Mouse (Mus musculus): ENCODE data around the gene Tmem144. TPM values are rescaled to one million over a fixed set of nuclear protein-coding genes. Genes with fewer than 3 reads are reported as not detected.

Gene Tmem144
- polyA plus RNA-seq, 1 experiment from 2014 or later, result 3.8 TPM

DNA sequence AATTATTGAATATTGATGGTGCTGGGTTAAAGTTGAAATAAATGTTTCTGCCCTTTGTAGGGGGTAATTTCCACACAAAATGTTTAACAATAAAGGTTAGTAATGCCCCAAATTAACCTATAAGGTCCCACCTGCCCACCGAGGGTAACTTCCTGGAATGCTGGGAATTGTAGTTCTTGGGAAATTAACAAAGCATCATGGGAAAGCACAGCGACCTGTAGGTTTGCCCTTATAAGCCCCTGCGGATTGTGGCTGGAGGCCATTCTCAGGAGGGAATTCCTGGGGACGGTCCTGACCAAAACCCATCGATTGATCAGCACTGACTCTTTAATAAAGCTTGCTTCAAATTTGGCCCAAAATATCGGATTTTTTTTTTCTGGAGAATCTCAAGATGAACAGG is 1.9 kb downstream of the Tmem144 start:
- Histone ChIP-seq H3K27me3 (ENCODE audit: control insufficient read depth, insufficient read depth, low read length) (no peaks in the 10 kb centered on the region), H3K4me1 (ENCODE audit: control insufficient read depth, insufficient read depth, low read length) (no peaks in the 10 kb centered on the region), H3K36me3 (ENCODE audit: control insufficient read depth, insufficient read depth, low read length) (no peaks in the 10 kb centered on the region), H3K9me3 (ENCODE audit: control insufficient read depth, low read depth, low read length) (no peaks in the 10 kb centered on the region), H3K4me2 (replicated peaks; ENCODE audit: low read depth, low read length) (no peak overlapping the region), H3K4me3 (ENCODE audit: low read depth, low read length) (no peak overlapping the region), H3K9ac (replicated peaks; ENCODE audit: low read depth, low read length) (no peak overlapping the region), H3K27ac (ENCODE audit: low read length) (no peak overlapping the region)
- no peak for ATAC-seq (ENCODE audit: insufficient number of reproducible peaks, insufficient read depth, low FRiP score, low read depth)
- WGBS, result 42% methylated on average over 6 of the region's 6 CpGs

DNA sequence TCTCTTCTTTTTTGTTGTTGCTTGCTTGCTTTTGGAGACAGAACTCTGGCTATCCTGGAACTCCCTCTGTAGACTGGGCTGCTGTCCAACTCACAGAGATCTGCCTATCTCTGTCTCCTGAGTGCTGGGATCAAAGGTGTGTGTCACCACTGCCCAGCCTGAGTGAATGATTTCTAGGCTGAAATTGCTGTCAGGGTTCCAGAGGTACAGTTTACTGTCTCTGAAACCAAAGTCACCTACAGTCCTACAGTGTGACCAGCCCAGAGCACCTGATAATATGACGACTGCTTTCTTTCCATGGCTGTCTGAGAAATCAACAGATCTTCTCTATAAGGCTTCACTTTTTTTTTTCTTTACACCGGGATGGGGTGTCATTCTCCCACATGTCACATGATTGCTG is 3.0 kb downstream of the Tmem144 start:
- Histone ChIP-seq H3K27me3 (ENCODE audit: control insufficient read depth, insufficient read depth, low read length) (no peaks in the 10 kb centered on the region), H3K9me3 (ENCODE audit: control insufficient read depth, low read depth, low read length) (no peaks in the 10 kb centered on the region), H3K4me3 (ENCODE audit: low read depth, low read length) (no peak overlapping the region), H3K4me2 (replicated peaks; ENCODE audit: low read depth, low read length) (no peak overlapping the region), H3K36me3 (ENCODE audit: control insufficient read depth, insufficient read depth, low read length) (no peaks in the 10 kb centered on the region), H3K27ac (ENCODE audit: low read length) (no peak overlapping the region), H3K4me1 (ENCODE audit: control insufficient read depth, insufficient read depth, low read length) (no peaks in the 10 kb centered on the region), H3K9ac (replicated peaks; ENCODE audit: low read depth, low read length) (no peak overlapping the region)
- no peak for ATAC-seq (ENCODE audit: insufficient number of reproducible peaks, insufficient read depth, low FRiP score, low read depth)
- WGBS, result 71% methylated on average over 2 of the region's 2 CpGs

DNA sequence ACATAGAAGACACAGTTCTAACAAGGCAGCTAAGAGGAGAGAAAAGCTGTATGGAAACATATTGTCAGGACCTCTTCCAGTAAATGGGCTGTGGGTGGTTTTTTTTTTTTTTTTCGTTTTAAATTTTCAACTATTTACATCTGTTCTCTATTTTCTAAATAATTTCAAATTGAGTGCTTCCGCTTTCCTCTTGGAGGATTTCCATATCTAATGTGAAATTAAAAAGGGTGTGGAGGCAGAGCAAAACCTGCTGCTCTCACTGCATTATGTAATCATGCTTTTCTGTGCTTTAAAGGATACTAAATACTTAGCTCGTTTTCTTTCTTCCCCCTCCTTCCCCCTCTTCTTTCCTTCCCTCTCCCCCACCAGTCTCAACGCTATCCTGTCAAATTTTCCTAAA is 3.7 kb downstream of the Tmem144 start:
- Histone ChIP-seq H3K36me3 (ENCODE audit: control insufficient read depth, insufficient read depth, low read length) (no peaks in the 10 kb centered on the region), H3K9ac (replicated peaks; ENCODE audit: low read depth, low read length) (no peak overlapping the region), H3K4me2 (replicated peaks; ENCODE audit: low read depth, low read length) (no peak overlapping the region), H3K27me3 (ENCODE audit: control insufficient read depth, insufficient read depth, low read length) (no peaks in the 10 kb centered on the region), H3K9me3 (ENCODE audit: control insufficient read depth, low read depth, low read length) (no peaks in the 10 kb centered on the region), H3K4me3 (ENCODE audit: low read depth, low read length) (no peak overlapping the region), H3K4me1 (ENCODE audit: control insufficient read depth, insufficient read depth, low read length) (no peaks in the 10 kb centered on the region), H3K27ac (ENCODE audit: low read length) (no peak overlapping the region)
- no peak for ATAC-seq (ENCODE audit: insufficient number of reproducible peaks, insufficient read depth, low FRiP score, low read depth)
- 31% methylated on average over 4 of the region's 4 CpGs for WGBS

DNA sequence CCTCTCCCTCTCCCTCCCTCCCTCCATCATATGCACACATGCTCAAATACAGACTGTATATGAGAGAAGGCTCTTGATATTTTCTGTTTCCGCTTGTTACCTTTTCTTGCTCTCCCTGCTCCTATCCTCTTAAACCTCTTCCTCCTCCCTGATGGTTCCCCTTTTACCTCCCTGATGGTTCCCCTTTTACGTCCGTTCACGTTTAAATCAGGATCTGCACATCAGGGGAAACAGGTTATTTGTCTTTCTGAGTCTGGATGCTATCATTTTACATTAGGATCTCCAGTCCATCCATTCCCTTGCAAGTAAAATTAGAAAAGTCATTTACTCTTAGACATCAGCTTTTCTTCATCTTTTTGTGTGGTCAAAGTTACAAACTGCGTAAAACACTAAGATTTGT is 5.9 kb downstream of the Tmem144 start:
- H3K9me3 ChIP-seq (ENCODE audit: control insufficient read depth, low read depth, low read length), result no peaks in the 10 kb centered on the region
- ATAC-seq (ENCODE audit: insufficient number of reproducible peaks, insufficient read depth, low FRiP score, low read depth), result no peak
- no peak overlapping the region for H3K9ac ChIP-seq (replicated peaks; ENCODE audit: low read depth, low read length)
- H3K4me2 ChIP-seq (replicated peaks; ENCODE audit: low read depth, low read length), result no peak overlapping the region
- no peaks in the 10 kb centered on the region for H3K4me1 ChIP-seq (ENCODE audit: control insufficient read depth, insufficient read depth, low read length)
- no peaks in the 10 kb centered on the region for H3K27me3 ChIP-seq (ENCODE audit: control insufficient read depth, insufficient read depth, low read length)
- no peak overlapping the region for H3K4me3 ChIP-seq (ENCODE audit: low read depth, low read length)
- no peak overlapping the region for H3K27ac ChIP-seq (ENCODE audit: low read length)
- WGBS, result 73% methylated on average over 5 of the region's 5 CpGs
- H3K36me3 ChIP-seq (ENCODE audit: control insufficient read depth, insufficient read depth, low read length), result no peaks in the 10 kb centered on the region

DNA sequence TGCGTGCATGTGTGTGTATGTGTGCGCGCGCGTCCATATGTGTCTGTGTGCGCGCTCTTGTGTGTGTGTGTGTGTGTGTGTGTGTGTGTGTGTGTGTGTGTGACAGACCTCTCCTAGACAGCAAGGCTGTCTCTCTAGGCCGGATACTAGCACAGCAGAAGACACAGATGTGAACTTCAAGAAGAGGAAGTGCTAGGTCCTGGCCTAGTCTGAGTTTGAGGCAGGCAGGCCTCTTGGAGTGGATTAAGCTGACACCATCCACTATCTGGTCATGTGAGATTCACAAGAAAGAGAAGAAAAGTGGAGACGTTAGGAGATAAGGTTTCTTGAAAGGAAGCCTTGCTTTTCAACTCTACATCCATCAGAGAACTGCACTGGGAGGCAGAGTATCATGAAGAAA is 8.6 kb downstream of the Tmem144 start:
- no peak overlapping the region for H3K4me3 ChIP-seq (ENCODE audit: low read depth, low read length)
- H3K36me3 ChIP-seq (ENCODE audit: control insufficient read depth, insufficient read depth, low read length), result no peaks in the 10 kb centered on the region
- 87% methylated on average over 9 of the region's 9 CpGs for WGBS
- no peak for ATAC-seq (ENCODE audit: insufficient number of reproducible peaks, insufficient read depth, low FRiP score, low read depth)
- H3K4me2 ChIP-seq (replicated peaks; ENCODE audit: low read depth, low read length), result no peak overlapping the region
- no peaks in the 10 kb centered on the region for H3K4me1 ChIP-seq (ENCODE audit: control insufficient read depth, insufficient read depth, low read length)
- H3K27me3 ChIP-seq (ENCODE audit: control insufficient read depth, insufficient read depth, low read length), result no peaks in the 10 kb centered on the region
- no peak overlapping the region for H3K9ac ChIP-seq (replicated peaks; ENCODE audit: low read depth, low read length)
- no peak overlapping the region for H3K27ac ChIP-seq (ENCODE audit: low read length)
- H3K9me3 ChIP-seq (ENCODE audit: control insufficient read depth, low read depth, low read length), result no peaks in the 10 kb centered on the region

DNA sequence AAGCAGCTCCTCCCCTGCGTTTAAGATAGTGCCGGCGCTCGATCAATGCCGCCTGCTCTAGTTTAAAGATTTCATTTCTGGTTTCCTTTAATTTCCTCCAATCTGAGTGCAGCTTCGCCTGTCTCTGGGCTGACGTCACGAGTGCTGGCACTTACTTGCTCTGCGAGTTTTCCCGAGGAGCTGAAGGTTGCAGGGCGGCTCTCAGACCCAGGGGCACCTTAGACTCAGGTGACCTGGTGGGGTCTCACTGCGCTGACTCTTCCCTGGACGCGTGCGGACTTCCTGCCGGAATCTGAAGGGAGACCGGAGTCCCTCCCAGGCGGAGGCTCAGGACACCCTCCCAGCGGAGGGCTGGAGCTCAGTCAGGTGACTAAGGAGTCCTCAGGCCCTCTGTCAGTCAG is 10.0 kb downstream of the Tmem144 start:
- 1% methylated on average over 19 of the region's 19 CpGs for WGBS
- peak overlapping the region; percentile 46 for H3K4me2 ChIP-seq (replicated peaks; ENCODE audit: low read depth, low read length)
- H3K36me3 ChIP-seq (ENCODE audit: control insufficient read depth, insufficient read depth, low read length), result no peaks in the 10 kb centered on the region
- no peak overlapping the region; the same call in 1 of the 2 replicates for H3K9ac ChIP-seq (replicated peaks; ENCODE audit: low read depth, low read length)
- H3K27me3 ChIP-seq (ENCODE audit: control insufficient read depth, insufficient read depth, low read length), result no peaks in the 10 kb centered on the region
- H3K9me3 ChIP-seq (ENCODE audit: control insufficient read depth, low read depth, low read length), result no peaks in the 10 kb centered on the region
- H3K4me1 ChIP-seq (ENCODE audit: control insufficient read depth, insufficient read depth, low read length), result no peaks in the 10 kb centered on the region
- peak; percentile 91 for ATAC-seq (ENCODE audit: insufficient number of reproducible peaks, insufficient read depth, low FRiP score, low read depth)
- H3K4me3 ChIP-seq (ENCODE audit: low read depth, low read length), result peak overlapping the region; percentile 48
- no peak overlapping the region; the same call in 1 of the 2 replicates for H3K27ac ChIP-seq (ENCODE audit: low read length)

DNA sequence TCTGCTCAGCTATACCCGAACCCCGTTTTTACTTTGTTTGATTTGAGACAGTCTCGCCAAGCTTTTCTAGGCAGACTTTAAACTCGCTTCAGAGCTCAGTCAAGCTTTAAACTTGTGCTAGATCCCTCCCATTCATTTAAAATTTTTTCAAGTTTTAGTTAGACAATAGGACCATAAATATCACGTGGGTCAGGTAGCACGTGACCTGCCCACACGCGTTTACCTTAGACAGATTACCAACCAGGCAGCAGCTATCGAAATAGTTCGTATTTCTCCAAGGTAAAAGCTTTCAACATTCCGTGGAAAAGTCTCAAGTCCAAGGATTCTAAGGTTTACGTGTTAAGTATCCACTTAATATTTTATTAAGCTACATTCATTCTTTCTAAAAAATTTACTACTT is 10.4 kb downstream of the Tmem144 start:
- 7% methylated on average over 12 of the region's 12 CpGs for WGBS
- ATAC-seq (ENCODE audit: insufficient number of reproducible peaks, insufficient read depth, low FRiP score, low read depth), result peak; percentile 81
- peak overlapping the region; percentile 16; the same call in 1 of the 2 replicates for H3K27ac ChIP-seq (ENCODE audit: low read length)
- no peaks in the 10 kb centered on the region for H3K4me1 ChIP-seq (ENCODE audit: control insufficient read depth, insufficient read depth, low read length)
- H3K36me3 ChIP-seq (ENCODE audit: control insufficient read depth, insufficient read depth, low read length), result no peaks in the 10 kb centered on the region
- peak overlapping the region; percentile 48 for H3K4me3 ChIP-seq (ENCODE audit: low read depth, low read length)
- no peak overlapping the region for H3K9ac ChIP-seq (replicated peaks; ENCODE audit: low read depth, low read length)
- peak overlapping the region; percentile 46 for H3K4me2 ChIP-seq (replicated peaks; ENCODE audit: low read depth, low read length)
- no peaks in the 10 kb centered on the region for H3K27me3 ChIP-seq (ENCODE audit: control insufficient read depth, insufficient read depth, low read length)
- H3K9me3 ChIP-seq (ENCODE audit: control insufficient read depth, low read depth, low read length), result no peaks in the 10 kb centered on the region

DNA sequence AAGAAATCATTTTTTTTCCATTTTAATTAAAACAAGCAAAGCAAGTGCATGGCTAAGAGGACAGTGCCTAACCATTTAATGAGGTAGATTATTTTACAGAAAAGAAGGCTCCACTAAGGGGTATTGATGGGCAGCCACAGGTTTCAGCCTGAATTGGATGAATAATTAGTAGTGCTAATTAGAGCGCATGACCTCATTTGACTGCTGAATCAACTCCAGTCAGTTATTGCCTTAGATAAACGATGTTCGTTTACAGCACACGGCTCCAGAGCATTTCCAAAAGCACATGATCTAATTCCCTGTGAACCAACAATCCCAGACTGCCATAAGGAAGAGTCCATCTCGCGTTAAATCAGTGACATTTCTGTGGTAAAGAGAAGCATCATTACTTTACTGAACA is 11.1 kb downstream of the Tmem144 start:
- ATAC-seq (ENCODE audit: insufficient number of reproducible peaks, insufficient read depth, low FRiP score, low read depth), result no peak
- H3K4me2 ChIP-seq (replicated peaks; ENCODE audit: low read depth, low read length), result peak overlapping the region; percentile 46
- H3K9me3 ChIP-seq (ENCODE audit: control insufficient read depth, low read depth, low read length), result no peaks in the 10 kb centered on the region
- peak overlapping the region; percentile 48; the same call in 1 of the 2 replicates for H3K4me3 ChIP-seq (ENCODE audit: low read depth, low read length)
- no peaks in the 10 kb centered on the region for H3K36me3 ChIP-seq (ENCODE audit: control insufficient read depth, insufficient read depth, low read length)
- H3K4me1 ChIP-seq (ENCODE audit: control insufficient read depth, insufficient read depth, low read length), result no peaks in the 10 kb centered on the region
- no peak overlapping the region for H3K9ac ChIP-seq (replicated peaks; ENCODE audit: low read depth, low read length)
- no peak overlapping the region for H3K27ac ChIP-seq (ENCODE audit: low read length)
- H3K27me3 ChIP-seq (ENCODE audit: control insufficient read depth, insufficient read depth, low read length), result no peaks in the 10 kb centered on the region
- 66% methylated on average over 6 of the region's 6 CpGs for WGBS

DNA sequence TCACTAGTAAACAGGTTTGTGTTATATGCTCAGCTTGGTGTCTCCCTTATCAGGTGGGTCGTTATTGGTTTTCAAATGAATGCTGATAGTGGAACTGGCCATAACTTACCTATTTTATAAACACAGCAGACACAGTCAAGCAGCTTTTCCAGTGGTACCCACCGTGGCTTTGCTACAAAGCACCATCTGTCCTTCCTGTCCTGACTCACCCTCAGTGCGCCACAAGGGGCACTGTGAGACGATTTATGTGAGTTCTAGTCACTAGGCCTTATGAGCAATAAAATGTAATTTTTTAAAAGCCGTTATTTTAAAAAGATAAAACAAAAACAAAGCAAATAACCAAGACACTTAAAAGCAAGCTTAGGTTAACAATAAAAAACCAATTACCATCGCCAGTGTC is 13.8 kb downstream of the Tmem144 start:
- no peak overlapping the region for H3K9ac ChIP-seq (replicated peaks; ENCODE audit: low read depth, low read length)
- no peak overlapping the region for H3K27ac ChIP-seq (ENCODE audit: low read length)
- 51% methylated on average over 6 of the region's 6 CpGs for WGBS
- H3K4me2 ChIP-seq (replicated peaks; ENCODE audit: low read depth, low read length), result no peak overlapping the region
- no peaks in the 10 kb centered on the region for H3K27me3 ChIP-seq (ENCODE audit: control insufficient read depth, insufficient read depth, low read length)
- no peaks in the 10 kb centered on the region for H3K9me3 ChIP-seq (ENCODE audit: control insufficient read depth, low read depth, low read length)
- H3K36me3 ChIP-seq (ENCODE audit: control insufficient read depth, insufficient read depth, low read length), result no peaks in the 10 kb centered on the region
- ATAC-seq (ENCODE audit: insufficient number of reproducible peaks, insufficient read depth, low FRiP score, low read depth), result no peak
- no peaks in the 10 kb centered on the region for H3K4me1 ChIP-seq (ENCODE audit: control insufficient read depth, insufficient read depth, low read length)
- no peak overlapping the region for H3K4me3 ChIP-seq (ENCODE audit: low read depth, low read length)

All from stomach, embryonic 14.5 days (tissue).